Mouse (Mus musculus): Measurements from ENCODE around the gene Snd1. TPM values are rescaled to one million over a fixed set of nuclear protein-coding genes. Genes with fewer than 3 reads are reported as not detected.

The Snd1 gene
- polyA plus RNA-seq, 2 experiments, result 31.5 to 43.2 TPM

DNA sequence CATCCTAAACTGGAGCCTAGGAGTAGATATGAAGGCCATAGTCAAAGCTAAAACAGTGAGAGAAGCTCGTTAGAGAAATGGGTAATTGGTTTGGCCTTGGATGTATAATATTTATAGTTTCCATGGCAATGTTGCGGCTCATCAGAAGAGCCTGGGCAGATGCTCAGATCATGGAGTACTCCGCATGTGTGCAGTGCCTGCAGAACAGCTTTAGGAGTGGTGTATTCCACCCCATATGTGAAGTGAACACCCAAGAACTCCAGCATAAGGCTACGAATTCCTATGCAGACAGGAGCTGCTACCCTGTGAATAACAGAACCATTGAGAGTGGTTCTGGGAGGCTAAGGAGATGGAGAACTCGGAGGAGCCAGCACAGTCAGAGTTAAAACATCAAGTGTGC is 272.1 kb downstream of the Snd1 start:
- TF ChIP-seq CTCF (IDR thresholded peaks at IDR 0.05; ENCODE audit: low read depth), result no peak
- TF ChIP-seq EP300 (IDR thresholded peaks at IDR 0.05; ENCODE audit: low read depth), result no peak
- DNase-seq (ENCODE audit: low read depth in 3 of 3, low spot score in 3 of 3) (no peak), ATAC-seq (ENCODE audit: insufficient read depth) (no peak)
- no peaks in the 10 kb centered on the region for H3K27me3 ChIP-seq (ENCODE audit: control insufficient read depth, insufficient read depth, low read length)
- no peak overlapping the region for H3K4me3 ChIP-seq (ENCODE audit: insufficient read depth in 1 of 2, low read depth in 2 of 2, low read length in 2 of 2)
- H3K9me3 ChIP-seq (ENCODE audit: control insufficient read depth, low read length), result no peaks in the 10 kb centered on the region
- WGBS (ENCODE audit: insufficient replicate concordance), result 70% methylated on average over 5 of the region's 5 CpGs
- no peak overlapping the region for H3K4me2 ChIP-seq (ENCODE audit: low read depth)
- no peak overlapping the region for H3K27ac ChIP-seq
- peaks cover 0 to 2% of the 10 kb centered on the region in 2 experiments; a peak in 1 of 4 replicates for H3K4me1 ChIP-seq (replicated peaks; ENCODE audit: control insufficient read depth in 2 of 2, insufficient read depth in 2 of 2, low read length in 1 of 2)
- no peaks in the 10 kb centered on the region; the same call in 1 of the 2 replicates for H3K36me3 ChIP-seq (replicated peaks; ENCODE audit: control insufficient read depth, insufficient read depth, low read depth)
- H3K9ac ChIP-seq (replicated peaks), result no peak overlapping the region

DNA sequence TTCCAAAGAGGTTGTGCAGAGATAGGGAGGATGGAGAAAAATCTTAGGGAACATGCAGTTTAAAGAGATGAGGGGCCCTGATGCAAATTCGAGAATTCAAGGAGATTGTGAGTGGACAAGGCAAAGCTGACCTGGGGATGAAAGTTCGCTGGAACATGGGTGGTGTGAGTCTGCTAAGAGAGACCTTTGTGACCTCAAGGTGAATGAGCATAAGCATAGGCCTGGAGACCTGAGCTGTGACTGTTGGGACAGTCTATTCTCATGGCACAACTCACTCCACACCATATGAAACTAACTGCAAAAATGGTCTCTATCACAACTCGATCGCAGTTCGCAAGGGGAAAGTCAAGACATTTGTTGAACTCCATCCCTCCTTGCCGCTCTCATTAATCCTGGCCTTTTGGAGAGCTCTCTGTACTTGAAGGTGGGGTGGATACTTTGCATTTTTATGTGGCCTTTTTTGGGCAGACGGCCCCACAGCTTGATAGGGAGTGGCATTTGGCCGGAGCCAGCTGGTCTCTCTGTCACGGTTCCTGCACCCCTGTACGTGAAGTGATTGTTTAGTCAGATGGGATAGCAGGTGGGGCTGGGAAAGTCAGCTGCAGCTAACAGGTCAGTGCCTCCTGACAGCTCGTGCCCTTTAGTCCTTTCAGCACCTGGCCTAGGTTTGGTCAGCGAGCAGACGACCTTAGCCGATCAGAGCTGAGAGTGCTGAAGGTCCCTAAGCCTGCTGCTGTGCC is 273.2 kb downstream of the Snd1 start:
- Histone ChIP-seq H3K27ac (no peak overlapping the region), H3K27me3 (ENCODE audit: control insufficient read depth, insufficient read depth, low read length) (no peaks in the 10 kb centered on the region), H3K9me3 (ENCODE audit: control insufficient read depth, low read length) (no peaks in the 10 kb centered on the region), H3K36me3 (replicated peaks; ENCODE audit: control insufficient read depth, insufficient read depth, low read depth) (no peaks in the 10 kb centered on the region; the same call in 1 of the 2 replicates), H3K4me1 (replicated peaks; ENCODE audit: control insufficient read depth in 2 of 2, insufficient read depth in 2 of 2, low read length in 1 of 2) (peaks cover 0 to 2% of the 10 kb centered on the region in 2 experiments; a peak in 1 of 4 replicates), H3K9ac (replicated peaks) (no peak overlapping the region), H3K4me3 (ENCODE audit: insufficient read depth in 1 of 2, low read depth in 2 of 2, low read length in 2 of 2) (no peak overlapping the region), H3K4me2 (ENCODE audit: low read depth) (no peak overlapping the region)
- TF ChIP-seq EP300 (IDR thresholded peaks at IDR 0.05; ENCODE audit: low read depth), result no peak
- no peak for TF ChIP-seq CTCF (IDR thresholded peaks at IDR 0.05; ENCODE audit: low read depth)
- no peak for ATAC-seq (ENCODE audit: insufficient read depth)
- DNase-seq (ENCODE audit: low read depth in 3 of 3, low spot score in 3 of 3), result no peak
- 79% methylated on average over 14 of the region's 14 CpGs for WGBS (ENCODE audit: insufficient replicate concordance)

DNA sequence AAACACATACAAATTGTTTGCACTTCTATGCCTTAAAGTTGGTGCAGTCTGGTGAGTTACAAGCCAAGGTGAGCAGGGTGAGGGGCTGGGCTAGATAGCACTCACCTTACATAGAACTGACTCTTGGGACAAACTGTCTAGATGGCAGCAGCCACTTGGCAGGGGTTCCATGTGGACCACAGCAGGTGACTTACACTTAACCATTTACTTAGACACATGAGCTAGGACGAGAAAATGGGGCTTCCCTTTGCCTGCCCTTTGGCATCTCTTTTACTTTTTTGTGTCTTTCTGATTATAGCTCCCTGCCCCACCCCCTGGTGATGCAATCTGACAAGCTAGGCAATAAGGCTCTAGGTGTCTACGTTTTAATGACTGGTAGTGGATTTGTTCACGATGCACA is 274.3 kb downstream of the Snd1 start:
- WGBS (ENCODE audit: insufficient replicate concordance), result 62% methylated on average over 3 of the region's 3 CpGs

DNA sequence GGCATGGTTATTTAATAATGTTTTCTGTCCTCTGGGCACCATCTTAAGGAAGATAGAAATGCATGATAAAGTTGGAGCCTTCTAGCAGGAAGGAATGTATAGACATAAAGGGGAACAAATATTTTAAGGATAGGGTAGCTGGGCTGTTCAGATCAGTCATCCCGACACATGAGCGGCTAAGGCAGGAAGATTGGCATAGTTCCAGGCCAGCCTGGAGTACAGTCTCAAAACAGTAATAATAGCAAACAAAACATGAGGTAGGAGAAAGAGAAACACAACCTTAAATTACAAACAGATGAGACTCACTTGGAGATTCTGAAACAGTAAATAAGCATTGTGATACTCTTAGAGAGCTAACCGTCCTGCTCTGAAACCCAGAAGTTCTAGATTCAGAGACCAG is 276.2 kb downstream of the Snd1 start:
- Histone ChIP-seq H3K27ac (no peak overlapping the region), H3K4me2 (ENCODE audit: low read depth) (no peak overlapping the region), H3K9me3 (ENCODE audit: control insufficient read depth, low read length) (no peaks in the 10 kb centered on the region), H3K9ac (replicated peaks) (no peak overlapping the region), H3K27me3 (ENCODE audit: control insufficient read depth, insufficient read depth, low read length) (no peaks in the 10 kb centered on the region), H3K36me3 (replicated peaks; ENCODE audit: control insufficient read depth, insufficient read depth, low read depth) (no peaks in the 10 kb centered on the region; the same call in 1 of the 2 replicates), H3K4me1 (replicated peaks; ENCODE audit: control insufficient read depth in 2 of 2, insufficient read depth in 2 of 2, low read length in 1 of 2) (peaks cover 7 to 9% of the 10 kb centered on the region in 2 experiments), H3K4me3 (ENCODE audit: insufficient read depth in 1 of 2, low read depth in 2 of 2, low read length in 2 of 2) (no peak overlapping the region)
- whole genome bisulfite sequencing (ENCODE audit: insufficient replicate concordance), result 80% methylated on average over 3 of the region's 3 CpGs
- ATAC-seq (ENCODE audit: insufficient read depth), result no peak
- TF ChIP-seq CTCF (IDR thresholded peaks at IDR 0.05; ENCODE audit: low read depth), result no peak
- DNase-seq (ENCODE audit: low read depth in 3 of 3, low spot score in 3 of 3), result no peak

More for the DNA sequence above, 274.3 kb downstream of the Snd1 start:
- DNase-seq (ENCODE audit: low read depth in 3 of 3, low spot score in 3 of 3) (no peak), ATAC-seq (ENCODE audit: insufficient read depth) (no peak)
- no peaks in the 10 kb centered on the region; the same call in 1 of the 2 replicates for H3K36me3 ChIP-seq (replicated peaks; ENCODE audit: control insufficient read depth, insufficient read depth, low read depth)
- H3K27me3 ChIP-seq (ENCODE audit: control insufficient read depth, insufficient read depth, low read length), result no peaks in the 10 kb centered on the region
- no peak for TF ChIP-seq EP300 (IDR thresholded peaks at IDR 0.05; ENCODE audit: low read depth)
- no peak for TF ChIP-seq CTCF (IDR thresholded peaks at IDR 0.05; ENCODE audit: low read depth)
- H3K9ac ChIP-seq (replicated peaks), result no peak overlapping the region
- H3K4me2 ChIP-seq (ENCODE audit: low read depth), result no peak overlapping the region
- peaks cover 2 to 8% of the 10 kb centered on the region in 2 experiments for H3K4me1 ChIP-seq (replicated peaks; ENCODE audit: control insufficient read depth in 2 of 2, insufficient read depth in 2 of 2, low read length in 1 of 2)
- no peaks in the 10 kb centered on the region for H3K9me3 ChIP-seq (ENCODE audit: control insufficient read depth, low read length)
- H3K27ac ChIP-seq, result no peak overlapping the region
- H3K4me3 ChIP-seq (ENCODE audit: insufficient read depth in 1 of 2, low read depth in 2 of 2, low read length in 2 of 2), result no peak overlapping the region

DNA sequence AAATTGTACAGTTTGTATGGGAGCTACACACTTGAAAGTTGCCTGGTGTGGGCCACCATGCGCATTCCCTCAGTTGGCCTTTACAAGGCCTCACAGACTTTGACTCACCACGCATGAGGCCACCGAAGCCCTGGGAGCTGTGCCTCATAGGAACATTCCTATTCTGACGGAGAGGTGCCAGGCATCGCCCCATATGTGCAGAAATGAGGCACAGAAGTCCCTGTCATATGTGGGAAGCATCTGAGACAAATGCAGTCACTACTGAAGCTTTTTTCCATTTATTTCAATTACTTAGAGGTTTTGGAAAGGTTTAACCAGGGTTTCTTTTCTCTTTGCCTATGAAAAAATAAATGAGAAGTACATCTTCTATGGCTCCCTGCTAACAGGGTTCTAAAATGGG is 278.3 kb downstream of the Snd1 start:
- no peak overlapping the region for H3K4me3 ChIP-seq (ENCODE audit: insufficient read depth in 1 of 2, low read depth in 2 of 2, low read length in 2 of 2)

More for the DNA sequence above, 278.3 kb downstream of the Snd1 start:
- Histone ChIP-seq H3K9ac (replicated peaks) (no peak overlapping the region), H3K27ac (no peak overlapping the region), H3K4me1 (replicated peaks; ENCODE audit: control insufficient read depth in 2 of 2, insufficient read depth in 2 of 2, low read length in 1 of 2) (peaks cover 7 to 9% of the 10 kb centered on the region in 2 experiments), H3K36me3 (replicated peaks; ENCODE audit: control insufficient read depth, insufficient read depth, low read depth) (no peaks in the 10 kb centered on the region), H3K9me3 (ENCODE audit: control insufficient read depth, low read length) (no peaks in the 10 kb centered on the region), H3K27me3 (ENCODE audit: control insufficient read depth, insufficient read depth, low read length) (no peaks in the 10 kb centered on the region), H3K4me2 (ENCODE audit: low read depth) (no peak overlapping the region)
- TF ChIP-seq CTCF (IDR thresholded peaks at IDR 0.05; ENCODE audit: low read depth), result no peak
- TF ChIP-seq EP300 (IDR thresholded peaks at IDR 0.05; ENCODE audit: low read depth), result no peak
- 84% methylated on average over 5 of the region's 5 CpGs for WGBS (ENCODE audit: insufficient replicate concordance)
- DNase-seq (ENCODE audit: low read depth in 3 of 3, low spot score in 3 of 3) (no peak), ATAC-seq (ENCODE audit: insufficient read depth) (no peak)

Measured in liver, embryonic 14.5 days (tissue).